Mouse (Mus musculus): ENCODE data around the gene Rab3d. TPM values are rescaled to one million over a fixed set of nuclear protein-coding genes. Genes with fewer than 3 reads are reported as not detected.
A peak's percentile ranks its signal among the peaks of the same experiment; 100 is the strongest.

Rab3d gene
- polyA plus RNA-seq, 1 experiment from 2014 or later, result 20.2 TPM

- H3K27me3 ChIP-seq, result no peaks in the 10 kb centered on the region
- 76% methylated on average over 3 of the region's 3 CpGs for WGBS
- no peaks in the 10 kb centered on the region for H3K36me3 ChIP-seq
- H3K4me3 ChIP-seq, result peak overlapping the region; percentile 73; the same call in 1 of the 2 replicates
- H3K4me1 ChIP-seq, result peaks cover 11% of the 10 kb centered on the region
- no peak overlapping the region for H3K9ac ChIP-seq
- H3K4me2 ChIP-seq, result peak overlapping the region; percentile 76
- no peak overlapping the region for H3K27ac ChIP-seq
- ATAC-seq (ENCODE audit: borderline replicate concordance, extremely low read depth, low FRiP score, low TSS enrichment), result no peak
- H3K9me3 ChIP-seq, result no peaks in the 10 kb centered on the region
Measured at GRCm38 (mm10) chr9:21954635-21955034, 36.6 kb upstream of the Rab3d start.

GRCm38 (mm10) chr9:21953600-21953999 is 35.6 kb upstream of the Rab3d start:
- Histone ChIP-seq H3K36me3 (no peaks in the 10 kb centered on the region), H3K4me3 (no peak overlapping the region), H3K27me3 (peaks cover 1% of the 10 kb centered on the region; the same call in 1 of the 2 replicates), H3K9me3 (no peaks in the 10 kb centered on the region), H3K9ac (no peak overlapping the region), H3K27ac (no peak overlapping the region), H3K4me2 (no peak overlapping the region), H3K4me1 (peaks cover 11% of the 10 kb centered on the region; the same call in 1 of the 2 replicates)
- 2% methylated on average over 3 of the region's 3 CpGs for WGBS
- ATAC-seq (ENCODE audit: borderline replicate concordance, extremely low read depth, low FRiP score, low TSS enrichment), result no peak

- WGBS, result 79% methylated on average over 3 of the region's 3 CpGs
- Histone ChIP-seq H3K4me1 (peaks cover 14% of the 10 kb centered on the region; the same call in 1 of the 2 replicates), H3K4me3 (no peak overlapping the region), H3K9ac (no peak overlapping the region), H3K27ac (no peak overlapping the region), H3K9me3 (no peaks in the 10 kb centered on the region), H3K27me3 (peaks cover 13% of the 10 kb centered on the region; the same call in 1 of the 2 replicates), H3K4me2 (no peak overlapping the region), H3K36me3 (no peaks in the 10 kb centered on the region)
- ATAC-seq (ENCODE audit: borderline replicate concordance, extremely low read depth, low FRiP score, low TSS enrichment), result no peak
Measured at GRCm38 (mm10) chr9:21951977-21952376, 34.0 kb upstream of the Rab3d start.

DNA sequence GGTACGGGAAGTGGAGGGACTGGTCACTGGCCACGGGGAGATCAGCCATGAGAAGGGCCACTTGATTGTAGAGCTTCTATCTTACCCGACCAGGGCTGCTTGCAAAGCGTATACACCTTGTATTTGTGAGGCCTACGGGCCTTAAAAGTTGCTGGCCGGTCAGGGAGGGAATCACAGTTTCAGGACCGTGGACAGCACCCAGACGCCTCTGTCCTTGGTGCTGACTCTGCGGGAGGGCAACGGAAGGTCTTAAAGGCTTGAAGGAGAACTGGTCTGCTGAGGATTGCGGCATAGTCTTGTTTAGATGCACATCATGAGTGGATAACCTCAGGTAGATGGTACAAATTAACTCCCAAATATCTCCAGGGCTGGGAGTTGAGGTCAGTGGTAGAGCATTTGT is 32.3 kb upstream of the Rab3d start:
- Histone ChIP-seq H3K27ac (no peak overlapping the region), H3K4me3 (no peak overlapping the region), H3K36me3 (no peaks in the 10 kb centered on the region), H3K9me3 (no peaks in the 10 kb centered on the region), H3K27me3 (peaks cover 13% of the 10 kb centered on the region; the same call in 1 of the 2 replicates), H3K4me2 (no peak overlapping the region), H3K4me1 (0 out of 2 replicates have a peak, but pooled peaks cover 7% of the 10 kb centered on the region), H3K9ac (no peak overlapping the region)
- no peak for ATAC-seq (ENCODE audit: borderline replicate concordance, extremely low read depth, low FRiP score, low TSS enrichment)
- WGBS, result 16% methylated on average over 11 of the region's 11 CpGs

- no peaks in the 10 kb centered on the region for H3K9me3 ChIP-seq
- ATAC-seq (ENCODE audit: borderline replicate concordance, extremely low read depth, low FRiP score, low TSS enrichment), result no peak
- 62% methylated on average over 6 of the region's 6 CpGs for WGBS
- H3K36me3 ChIP-seq, result no peaks in the 10 kb centered on the region
- no peak overlapping the region for H3K4me2 ChIP-seq
- H3K4me1 ChIP-seq, result 0 out of 2 replicates have a peak, but pooled peaks cover 7% of the 10 kb centered on the region
- H3K4me3 ChIP-seq, result no peak overlapping the region
- no peak overlapping the region for H3K27ac ChIP-seq
- H3K27me3 ChIP-seq, result peaks cover 15% of the 10 kb centered on the region; the same call in 1 of the 2 replicates
- no peak overlapping the region for H3K9ac ChIP-seq
Measured at GRCm38 (mm10) chr9:21948790-21949189, 30.8 kb upstream of the Rab3d start.

GRCm38 (mm10) chr9:21948146-21948545 is 30.2 kb upstream of the Rab3d start:
- Histone ChIP-seq H3K36me3 (no peaks in the 10 kb centered on the region), H3K27ac (no peak overlapping the region), H3K27me3 (peaks cover 15% of the 10 kb centered on the region; the same call in 1 of the 2 replicates), H3K4me2 (no peak overlapping the region), H3K9me3 (no peaks in the 10 kb centered on the region), H3K9ac (no peak overlapping the region), H3K4me3 (no peak overlapping the region), H3K4me1 (0 out of 2 replicates have a peak, but pooled peaks cover 7% of the 10 kb centered on the region)
- ATAC-seq (ENCODE audit: borderline replicate concordance, extremely low read depth, low FRiP score, low TSS enrichment), result no peak
- WGBS, result 38% methylated on average over 8 of the region's 8 CpGs

- Histone ChIP-seq H3K4me3 (no peak overlapping the region), H3K27me3 (peaks cover 15% of the 10 kb centered on the region; the same call in 1 of the 2 replicates), H3K9ac (no peak overlapping the region), H3K27ac (no peak overlapping the region), H3K36me3 (no peaks in the 10 kb centered on the region), H3K4me1 (0 out of 2 replicates have a peak, but pooled peaks cover 7% of the 10 kb centered on the region), H3K9me3 (no peaks in the 10 kb centered on the region), H3K4me2 (no peak overlapping the region; the same call in 1 of the 2 replicates)
- WGBS, result 9% methylated on average over 28 of the region's 28 CpGs
- ATAC-seq (ENCODE audit: borderline replicate concordance, extremely low read depth, low FRiP score, low TSS enrichment), result no peak
Measured at GRCm38 (mm10) chr9:21947540-21948130, 29.6 kb upstream of the Rab3d start.

- Histone ChIP-seq H3K27ac (no peak overlapping the region), H3K36me3 (no peaks in the 10 kb centered on the region), H3K4me1 (0 out of 2 replicates have a peak, but pooled peaks cover 7% of the 10 kb centered on the region), H3K9ac (no peak overlapping the region), H3K4me3 (no peak overlapping the region), H3K9me3 (no peaks in the 10 kb centered on the region), H3K4me2 (0 out of 2 replicates have a peak overlapping the region, but pooled peaks have one; percentile 8), H3K27me3 (peaks cover 15% of the 10 kb centered on the region; the same call in 1 of the 2 replicates)
- WGBS, result 12% methylated on average over 23 of the region's 23 CpGs
- no peak for ATAC-seq (ENCODE audit: borderline replicate concordance, extremely low read depth, low FRiP score, low TSS enrichment)
Measured at GRCm38 (mm10) chr9:21944267-21944666, 26.3 kb upstream of the Rab3d start.

DNA sequence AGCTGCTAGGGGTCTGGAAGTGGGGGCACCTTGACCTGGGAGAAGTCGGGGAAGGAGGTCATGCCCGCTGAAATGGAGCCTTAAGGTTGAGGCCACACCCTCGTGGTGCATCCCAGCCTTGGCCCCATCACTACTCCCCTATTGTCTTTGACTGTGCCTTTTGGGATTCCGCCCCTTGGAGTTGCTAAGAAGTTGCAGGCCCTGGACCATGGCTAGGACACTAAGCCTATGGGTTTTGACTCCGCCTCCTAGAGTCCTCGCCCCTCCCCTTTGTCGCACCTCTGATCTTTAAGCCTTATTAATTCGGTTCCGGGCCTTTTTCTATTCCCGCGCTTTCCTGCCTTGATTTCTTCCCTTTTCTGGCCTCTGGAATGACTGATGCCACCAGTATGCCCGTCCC is 25.6 kb upstream of the Rab3d start:
- Histone ChIP-seq H3K9ac (no peak overlapping the region), H3K27ac (no peak overlapping the region), H3K4me3 (no peak overlapping the region), H3K4me1 (0 out of 2 replicates have a peak, but pooled peaks cover 7% of the 10 kb centered on the region), H3K27me3 (peaks cover 15% of the 10 kb centered on the region; the same call in 1 of the 2 replicates), H3K36me3 (no peaks in the 10 kb centered on the region), H3K9me3 (no peaks in the 10 kb centered on the region), H3K4me2 (no peak overlapping the region)
- WGBS, result 42% methylated on average over 12 of the region's 12 CpGs
- ATAC-seq (ENCODE audit: borderline replicate concordance, extremely low read depth, low FRiP score, low TSS enrichment), result no peak

DNA sequence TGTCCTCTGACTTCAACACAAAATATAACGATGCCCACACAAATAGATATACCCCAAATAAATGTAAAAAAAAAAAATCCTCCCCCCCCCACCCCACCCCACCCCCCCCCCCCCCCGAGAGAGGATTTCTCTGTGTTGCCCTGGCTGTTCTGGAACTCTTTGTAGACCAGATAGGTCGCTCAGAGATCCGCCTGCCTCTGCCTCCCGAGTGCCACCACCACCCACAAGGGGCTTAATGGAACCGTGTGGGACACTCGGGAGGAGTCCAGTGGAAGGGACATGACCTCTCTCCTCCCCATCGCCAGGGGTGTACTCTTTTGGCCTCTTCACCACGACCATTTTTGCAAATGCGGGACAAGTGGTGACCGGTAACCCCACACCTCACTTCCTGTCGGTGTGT is 25.1 kb upstream of the Rab3d start:
- Histone ChIP-seq H3K4me2 (no peak overlapping the region), H3K27me3 (peaks cover 9% of the 10 kb centered on the region; the same call in 1 of the 2 replicates), H3K9me3 (no peaks in the 10 kb centered on the region), H3K4me1 (peaks cover 10% of the 10 kb centered on the region; the same call in 1 of the 2 replicates), H3K27ac (no peak overlapping the region), H3K9ac (no peak overlapping the region), H3K4me3 (no peak overlapping the region), H3K36me3 (no peaks in the 10 kb centered on the region)
- 71% methylated on average over 12 of the region's 12 CpGs for WGBS
- ATAC-seq (ENCODE audit: borderline replicate concordance, extremely low read depth, low FRiP score, low TSS enrichment), result no peak

DNA sequence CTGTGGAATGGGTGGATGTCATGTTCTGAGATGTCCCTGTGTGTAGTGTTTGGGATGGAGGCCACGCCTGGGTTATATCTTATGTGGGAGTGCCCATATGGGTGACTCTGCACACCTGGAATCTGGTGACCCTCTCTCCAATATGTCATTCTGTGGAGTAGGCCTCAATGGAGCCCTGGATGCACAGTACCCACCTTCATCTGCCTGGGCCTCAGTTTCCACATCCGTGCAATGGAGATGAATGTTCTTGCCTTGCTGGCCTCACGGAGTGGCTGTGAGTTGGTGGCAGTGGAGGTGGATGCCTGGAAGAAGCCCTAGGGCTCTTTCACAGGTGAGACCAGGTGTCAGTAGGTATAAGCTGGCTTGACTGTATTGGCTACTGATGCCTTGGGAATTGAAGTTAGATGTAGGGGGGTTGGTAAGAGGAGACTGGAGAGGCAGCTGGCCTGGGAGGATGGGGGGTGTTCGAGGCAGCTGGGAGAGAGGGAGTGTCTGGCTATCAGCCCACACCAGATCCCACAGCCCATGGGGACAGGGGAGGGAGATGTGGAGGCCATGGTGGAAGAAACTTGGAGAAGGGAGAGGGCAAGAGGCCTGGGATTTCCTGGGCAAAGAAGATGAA is 20.4 kb upstream of the Rab3d start:
- no peak overlapping the region for H3K4me3 ChIP-seq
- H3K9me3 ChIP-seq, result no peaks in the 10 kb centered on the region
- H3K4me1 ChIP-seq, result peaks cover 15% of the 10 kb centered on the region
- no peak for ATAC-seq (ENCODE audit: borderline replicate concordance, extremely low read depth, low FRiP score, low TSS enrichment)
- H3K27me3 ChIP-seq, result no peaks in the 10 kb centered on the region; the same call in 1 of the 2 replicates
- 82% methylated on average over 4 of the region's 4 CpGs for WGBS
- no peaks in the 10 kb centered on the region for H3K36me3 ChIP-seq
- H3K9ac ChIP-seq, result no peak overlapping the region
- no peak overlapping the region for H3K27ac ChIP-seq
- no peak overlapping the region for H3K4me2 ChIP-seq

- no peak overlapping the region for H3K27ac ChIP-seq
- 71% methylated on average over 4 of the region's 4 CpGs for WGBS
- peak overlapping the region; percentile 86 for H3K4me2 ChIP-seq
- no peaks in the 10 kb centered on the region for H3K36me3 ChIP-seq
- H3K9me3 ChIP-seq, result no peaks in the 10 kb centered on the region
- H3K4me1 ChIP-seq, result peaks cover 15% of the 10 kb centered on the region
- H3K27me3 ChIP-seq, result no peaks in the 10 kb centered on the region
- ATAC-seq (ENCODE audit: borderline replicate concordance, extremely low read depth, low FRiP score, low TSS enrichment), result no peak
- H3K4me3 ChIP-seq, result peak overlapping the region; percentile 60
- H3K9ac ChIP-seq, result no peak overlapping the region
Measured at GRCm38 (mm10) chr9:21937711-21938175, 19.8 kb upstream of the Rab3d start.
